Mouse (Mus musculus) brain, embryonic 18.5 days (tissue): Measurements from ENCODE around the gene Vgll4.

Experiments used
- DNase-seq: peaks from one replicate; pipeline ENCODE4 v3.0.0-alpha.2; 2012; ENCODE audit warnings: low read depth, low spot score

The Vgll4 gene

DNA sequence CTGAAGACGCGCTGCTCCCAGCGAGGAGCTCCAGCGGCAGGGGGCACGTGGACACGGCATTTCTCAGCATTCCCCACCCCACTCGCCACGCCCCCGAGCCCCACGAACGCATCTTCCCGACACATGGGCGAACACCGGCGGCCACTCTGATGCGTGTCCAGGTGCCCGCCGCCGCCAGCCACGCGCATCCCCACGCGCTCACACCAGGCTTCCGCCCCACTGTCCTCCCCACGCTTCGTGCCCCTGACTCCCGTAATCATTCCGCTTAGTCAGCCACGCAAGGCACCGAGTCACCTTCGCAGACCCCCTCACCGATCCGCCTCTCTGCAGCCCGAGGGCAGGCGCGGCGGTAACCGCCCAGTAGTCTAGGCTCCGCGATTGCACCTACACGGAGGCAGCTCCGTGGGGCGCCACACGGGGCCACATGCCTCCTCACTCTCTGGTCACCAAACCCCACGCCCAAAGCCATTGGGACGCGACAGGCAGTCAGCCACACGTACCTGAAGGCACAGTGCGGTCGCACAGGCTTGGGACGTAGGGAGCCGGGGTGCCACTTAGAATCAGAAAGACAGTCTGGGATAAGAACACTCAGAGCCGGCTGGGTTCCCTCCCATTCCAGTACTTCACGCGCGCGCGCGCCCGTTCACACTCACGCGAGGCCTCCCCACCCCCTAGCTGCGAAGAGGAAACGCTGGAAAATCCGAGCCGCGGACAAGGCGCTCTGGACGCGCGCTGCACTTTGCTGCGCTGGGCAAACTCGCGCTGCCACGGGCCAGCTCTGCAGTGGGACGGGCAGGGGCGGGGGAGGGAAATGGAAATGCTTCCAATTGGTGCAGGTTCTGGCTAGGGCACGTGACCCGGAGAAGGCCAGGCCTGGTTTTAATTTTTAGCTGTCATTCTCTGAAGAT lies at the start of gene Vgll4:
Gene Vgll4, minus strand, starts transcription at position 782 of the 908 bp plus-strand sequence.
- DNase-seq = peak; percentile 46

DNA sequence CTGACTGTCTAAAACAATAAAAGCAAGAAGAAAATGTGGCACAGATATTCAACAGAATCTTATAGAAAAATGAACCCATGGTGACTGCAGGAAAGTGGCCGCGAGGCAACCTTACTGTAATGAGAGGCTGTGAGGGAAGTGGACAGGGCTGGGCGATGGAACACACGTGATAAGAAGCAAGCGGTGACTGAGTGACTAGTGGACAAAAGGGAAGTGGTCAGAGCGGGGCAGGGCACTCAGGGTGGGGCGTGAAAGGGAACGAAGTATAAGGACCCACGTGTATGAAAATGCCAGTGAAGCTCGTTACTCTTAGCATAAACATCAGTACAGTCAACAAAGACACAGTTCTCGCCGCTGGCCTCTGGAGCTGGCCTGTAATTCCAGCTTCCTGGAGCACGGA lies 45.7 kb upstream of the Vgll4 start:
- DNase-seq = no peak

DNA sequence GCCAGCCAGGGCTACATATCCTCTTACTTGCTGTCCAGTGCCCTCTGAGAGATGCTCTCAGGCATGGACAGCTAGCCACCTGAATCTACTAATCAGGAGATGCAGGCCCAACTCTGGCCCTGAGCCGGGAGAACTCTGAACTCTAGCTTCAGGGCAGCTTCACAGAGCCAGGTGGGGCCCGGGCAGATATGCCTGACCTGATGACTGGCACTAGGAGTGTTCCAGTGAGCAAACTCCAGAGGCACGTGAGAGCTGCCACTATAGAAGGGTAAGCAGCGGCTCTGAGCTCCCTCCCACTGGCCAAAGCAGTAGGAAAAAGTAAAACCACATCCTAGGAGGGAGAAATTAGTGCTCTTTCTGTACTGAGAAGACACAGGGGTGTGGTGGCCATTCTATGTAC lies 43.8 kb upstream of the Vgll4 start:
- DNase-seq = no peak

DNA sequence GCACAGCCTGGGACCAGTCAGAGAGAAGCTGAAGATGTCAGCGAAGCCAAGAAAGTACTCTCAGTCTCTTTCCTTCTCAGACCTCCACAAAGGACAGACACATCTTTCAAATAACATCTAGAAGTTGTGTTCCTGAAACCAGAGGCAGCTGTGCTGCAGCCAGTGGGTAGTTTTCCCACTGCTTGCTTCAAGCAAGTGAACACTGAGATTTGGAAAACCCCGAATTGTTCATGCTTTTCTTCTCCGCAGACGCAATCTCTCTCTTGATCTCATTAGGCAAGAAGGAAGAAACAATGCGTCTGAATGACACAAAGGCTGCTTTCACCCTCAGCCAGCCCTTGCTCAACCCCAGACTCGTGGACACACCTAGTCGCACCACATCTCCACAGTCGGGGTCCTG lies 42.0 kb upstream of the Vgll4 start:
- no peak for DNase-seq

GRCm38 (mm10) chr6:115010815-115011214 lies 41.0 kb upstream of the Vgll4 start:
- DNase-seq = no peak

- DNase-seq = no peak
Measured at GRCm38 (mm10) chr6:115010304-115010703, 40.5 kb upstream of the Vgll4 start.

GRCm38 (mm10) chr6:115007728-115008127 lies 37.9 kb upstream of the Vgll4 start:
- no peak for DNase-seq

- DNase-seq = no peak
Measured at GRCm38 (mm10) chr6:115006948-115007347, 37.2 kb upstream of the Vgll4 start.

- no peak for DNase-seq
Measured at GRCm38 (mm10) chr6:115006065-115006464, 36.3 kb upstream of the Vgll4 start.

DNA sequence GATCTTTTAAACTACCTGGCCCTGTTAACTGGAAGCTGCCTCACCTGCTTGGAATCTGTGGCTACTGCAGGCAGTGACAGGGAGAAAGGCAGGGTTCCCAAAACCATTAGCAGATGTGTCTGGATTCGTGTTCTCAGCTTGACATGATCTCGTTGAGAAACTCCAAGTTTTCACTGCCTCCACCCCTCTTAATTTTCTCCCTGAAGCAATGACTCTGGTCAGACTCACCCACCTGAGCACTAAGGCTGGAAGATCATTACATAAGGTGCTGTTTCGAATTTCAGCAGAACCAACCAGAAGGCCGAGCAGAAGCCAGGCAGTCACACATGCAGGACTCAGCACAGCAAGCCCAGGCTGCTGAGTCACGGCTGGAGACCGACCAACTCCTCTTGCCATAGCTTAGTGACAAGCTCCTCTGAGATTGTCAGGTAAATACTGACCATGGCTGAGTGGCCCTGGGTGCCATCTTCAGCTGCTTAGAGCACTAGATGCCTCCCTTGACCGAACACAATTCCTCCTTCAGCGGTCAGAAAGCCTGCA lies 35.6 kb upstream of the Vgll4 start:
- no peak for DNase-seq

DNA sequence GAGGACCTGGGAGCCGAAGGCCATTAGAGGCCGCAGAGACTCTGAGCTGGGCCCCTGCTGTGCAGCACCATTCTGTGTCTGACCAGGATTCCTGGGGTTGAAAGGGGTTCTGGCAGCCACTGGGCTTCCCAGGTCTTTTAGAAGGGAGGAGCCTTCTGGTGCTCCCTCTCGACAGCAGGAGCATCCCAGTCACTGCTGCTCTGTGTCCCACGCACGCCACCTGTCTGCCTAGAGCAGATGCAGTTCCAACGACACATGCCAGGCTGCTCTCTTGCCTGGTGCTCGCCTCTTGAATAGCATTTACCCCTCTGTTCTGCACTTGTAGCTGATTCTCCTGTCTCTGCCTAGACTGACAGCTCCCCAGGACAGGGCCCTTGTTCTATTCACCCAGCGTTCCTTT lies 34.8 kb upstream of the Vgll4 start:
- no peak for DNase-seq

GRCm38 (mm10) chr6:114998374-114999031 lies 28.7 kb upstream of the Vgll4 start:
- no peak for DNase-seq

DNA sequence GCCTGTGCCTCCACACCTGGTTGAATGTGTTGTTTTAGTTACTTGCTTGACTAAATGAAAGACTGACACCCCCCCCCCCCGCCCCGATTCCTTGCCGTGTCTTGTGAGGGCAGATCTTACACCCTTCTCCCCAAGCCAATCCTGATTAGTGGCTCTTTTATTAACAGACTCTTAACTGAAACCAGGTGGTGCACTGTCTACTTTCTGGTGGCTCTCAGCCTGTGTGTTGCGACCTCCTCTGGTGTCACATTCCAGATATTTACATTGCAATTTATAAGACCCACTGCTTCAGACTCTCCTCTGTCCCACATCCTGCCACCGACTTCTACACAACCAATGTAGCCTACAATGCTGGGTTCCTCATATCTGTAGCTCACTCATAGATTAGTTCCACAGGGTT lies 27.7 kb upstream of the Vgll4 start:
- DNase-seq = no peak

GRCm38 (mm10) chr6:114996910-114997309 lies 27.1 kb upstream of the Vgll4 start:
- no peak for DNase-seq

GRCm38 (mm10) chr6:114994079-114994478 lies 24.3 kb upstream of the Vgll4 start:
- DNase-seq = no peak

DNA sequence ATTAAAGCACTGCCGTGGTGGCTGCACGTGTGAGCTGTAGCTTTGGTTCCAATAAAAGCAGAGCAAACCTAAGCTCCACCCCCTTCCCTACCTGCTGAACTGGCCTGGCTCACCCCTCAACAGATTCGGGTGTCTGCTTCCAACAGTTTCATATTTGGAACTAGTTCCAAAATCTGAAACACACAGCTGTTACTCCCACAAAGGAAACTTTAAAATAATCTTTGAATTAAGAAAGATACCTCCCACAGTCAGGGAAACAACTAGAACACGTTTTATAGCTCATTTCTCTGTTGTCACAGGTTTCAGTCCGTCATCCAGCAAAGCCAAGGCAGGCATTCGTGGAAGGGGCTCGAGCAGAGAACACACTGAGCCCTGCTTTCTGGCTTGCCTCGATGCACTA lies 23.9 kb upstream of the Vgll4 start:
- DNase-seq = no peak

GRCm38 (mm10) chr6:114991909-114992308 lies 22.1 kb upstream of the Vgll4 start:
- DNase-seq = no peak

- no peak for DNase-seq
Measured at GRCm38 (mm10) chr6:114988619-114988980, 18.8 kb upstream of the Vgll4 start.

GRCm38 (mm10) chr6:114987966-114988618 lies 18.3 kb upstream of the Vgll4 start:
- DNase-seq = no peak

- DNase-seq = no peak
Measured at GRCm38 (mm10) chr6:114982671-114983070, 12.9 kb upstream of the Vgll4 start.

DNA sequence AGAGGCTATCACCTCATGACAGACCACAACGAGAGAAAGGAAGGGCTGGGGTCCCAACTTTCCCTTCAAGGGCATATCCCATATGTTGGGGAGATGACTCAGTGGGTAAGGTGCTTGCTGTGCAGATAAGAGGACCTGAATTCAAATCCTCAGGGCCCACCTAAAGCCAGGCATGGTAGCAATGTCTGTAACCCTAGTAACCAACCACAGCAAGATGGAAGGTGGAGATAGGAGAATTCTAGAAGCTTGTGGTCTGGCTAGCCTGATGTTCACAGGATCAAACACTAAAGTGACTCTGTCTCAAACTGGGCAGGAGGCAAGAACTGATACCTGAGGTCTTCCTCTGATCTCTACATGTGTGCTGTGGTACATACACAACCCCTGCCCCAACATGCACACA lies 9.9 kb upstream of the Vgll4 start:
- no peak for DNase-seq

DNA sequence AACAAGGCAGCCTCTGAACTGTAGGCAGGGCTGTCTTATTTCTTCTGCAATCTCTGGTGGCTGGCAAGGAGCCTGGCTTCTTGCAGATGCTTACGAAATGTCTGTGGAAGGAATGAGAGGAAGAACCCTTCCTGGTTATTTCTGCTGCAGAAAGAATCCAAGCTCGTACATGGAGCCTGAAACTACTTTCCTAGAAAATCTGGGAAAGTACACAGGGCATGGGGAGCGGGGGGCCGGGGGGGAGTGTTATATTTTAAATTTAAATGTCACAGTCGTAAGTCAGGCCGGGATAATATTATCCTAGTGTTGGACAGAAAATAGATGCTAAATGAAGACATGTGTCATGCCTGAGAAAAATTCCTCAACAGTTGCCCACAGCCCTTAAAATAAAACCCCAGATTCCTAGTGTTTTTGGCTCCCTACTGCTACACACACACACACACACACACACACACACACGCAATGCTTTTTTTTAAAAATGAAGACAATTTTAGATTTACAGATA lies 7.2 kb upstream of the Vgll4 start:
- peak; percentile 43 for DNase-seq
